Mouse (Mus musculus): ENCODE data around the gene Aldh2.
A peak's percentile ranks its signal among the peaks of the same experiment; 100 is the strongest.
"Not testable (repeated sequence)": the region's sequence is repeated elsewhere in the genome, so short reads cannot be mapped to it uniquely, and the experiment has no call there.

Aldh2 gene

GRCm38 (mm10) chr5:121593451-121594401 lies at the start of gene Aldh2:
Gene Aldh2, minus strand, starts transcription at chr5:121593824.
- DNase-seq (ENCODE audit: low spot score): peak; percentile 96

DNA sequence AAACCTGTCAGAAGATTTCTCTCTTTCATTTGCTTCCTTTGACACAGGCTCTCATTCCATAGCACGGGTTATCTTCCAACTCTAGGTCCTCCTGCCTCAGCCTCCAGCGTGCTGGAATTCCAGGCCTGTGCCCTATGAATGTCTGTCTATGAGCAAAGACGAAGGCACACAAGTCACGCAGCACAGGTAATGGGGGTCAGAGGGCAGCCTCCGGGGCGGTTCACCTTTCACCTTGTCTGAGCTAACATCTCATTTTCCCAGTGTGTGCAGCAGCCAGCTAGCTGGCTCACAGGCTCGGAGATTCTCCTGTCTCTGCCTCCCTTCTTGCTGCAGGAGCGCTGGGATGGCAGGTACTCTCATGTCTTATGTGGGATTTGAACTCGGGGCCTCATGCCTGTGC lies 46.0 kb upstream of the Aldh2 start:
- no peak for DNase-seq (ENCODE audit: low spot score)

DNA sequence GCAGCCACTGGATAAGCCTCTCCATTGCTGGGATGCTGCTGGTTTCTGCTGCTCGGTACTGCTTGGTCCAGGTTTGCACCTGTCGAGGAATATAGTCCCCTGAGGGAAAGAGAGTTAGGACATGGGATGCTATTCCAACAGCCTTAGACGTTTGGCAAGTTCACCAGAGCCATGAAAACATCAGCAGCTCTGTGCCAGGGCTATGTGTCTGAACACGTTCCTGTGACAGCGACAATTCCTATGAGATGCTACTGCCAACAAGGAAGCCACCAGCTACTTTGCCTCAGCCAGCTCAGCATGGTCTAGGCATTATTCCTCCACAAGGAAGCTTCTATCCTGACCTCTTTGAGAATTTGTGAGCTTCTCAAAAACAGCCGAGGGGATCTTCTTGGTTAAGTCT lies 43.7 kb upstream of the Aldh2 start:
- DNase-seq (ENCODE audit: low spot score): no peak

DNA sequence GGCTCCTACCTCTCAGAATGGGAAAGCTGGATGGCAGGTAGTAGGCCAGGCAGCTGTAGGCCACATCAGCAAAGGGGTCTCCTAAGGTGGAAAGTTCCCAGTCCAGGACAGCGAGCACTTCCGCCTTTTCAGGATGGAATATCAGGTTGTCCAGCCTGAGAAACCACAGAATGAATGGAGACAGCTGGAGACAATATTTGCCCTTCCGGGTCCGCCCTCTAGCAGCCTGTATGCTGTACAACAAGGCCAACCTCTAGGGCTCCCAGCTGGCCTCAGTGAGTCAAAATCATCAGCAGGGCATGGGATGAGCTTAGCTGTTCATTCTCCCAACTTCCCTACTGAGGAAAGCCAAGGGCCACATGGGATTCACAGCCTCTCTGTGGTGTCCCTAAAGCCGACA lies 41.0 kb upstream of the Aldh2 start:
- DNase-seq (ENCODE audit: low spot score): no peak

- no peak for DNase-seq (ENCODE audit: low spot score)
Observed at GRCm38 (mm10) chr5:121632804-121633203, 39.2 kb upstream of the Aldh2 start.

GRCm38 (mm10) chr5:121631106-121631647 lies 37.6 kb upstream of the Aldh2 start:
- DNase-seq (ENCODE audit: low spot score): not testable (repeated sequence)

GRCm38 (mm10) chr5:121627871-121628270 lies 34.2 kb upstream of the Aldh2 start:
- DNase-seq (ENCODE audit: low spot score): peak; percentile 85

DNA sequence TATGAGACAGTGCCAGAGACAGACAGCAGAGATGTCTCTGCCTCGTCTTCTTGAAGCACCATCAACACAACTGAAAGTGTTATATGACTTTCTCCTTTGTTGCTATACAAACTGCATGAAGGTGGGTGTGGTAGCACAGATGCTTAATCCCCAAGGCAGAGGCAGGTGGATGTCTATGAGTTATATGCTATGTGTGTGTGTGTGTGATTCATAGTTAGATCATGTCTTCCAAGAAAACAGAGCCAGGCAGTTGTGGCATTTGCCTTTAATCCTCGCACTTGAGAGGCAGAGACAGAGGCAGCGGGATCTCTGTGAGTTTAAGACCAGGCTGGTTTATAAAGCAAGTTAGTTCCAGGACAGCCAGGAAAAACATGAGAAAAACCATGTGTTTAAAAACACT lies 29.6 kb upstream of the Aldh2 start:
- no peak for DNase-seq (ENCODE audit: low spot score)

- no peak for DNase-seq (ENCODE audit: low spot score)
Observed at GRCm38 (mm10) chr5:121621102-121621501, 27.5 kb upstream of the Aldh2 start.

DNA sequence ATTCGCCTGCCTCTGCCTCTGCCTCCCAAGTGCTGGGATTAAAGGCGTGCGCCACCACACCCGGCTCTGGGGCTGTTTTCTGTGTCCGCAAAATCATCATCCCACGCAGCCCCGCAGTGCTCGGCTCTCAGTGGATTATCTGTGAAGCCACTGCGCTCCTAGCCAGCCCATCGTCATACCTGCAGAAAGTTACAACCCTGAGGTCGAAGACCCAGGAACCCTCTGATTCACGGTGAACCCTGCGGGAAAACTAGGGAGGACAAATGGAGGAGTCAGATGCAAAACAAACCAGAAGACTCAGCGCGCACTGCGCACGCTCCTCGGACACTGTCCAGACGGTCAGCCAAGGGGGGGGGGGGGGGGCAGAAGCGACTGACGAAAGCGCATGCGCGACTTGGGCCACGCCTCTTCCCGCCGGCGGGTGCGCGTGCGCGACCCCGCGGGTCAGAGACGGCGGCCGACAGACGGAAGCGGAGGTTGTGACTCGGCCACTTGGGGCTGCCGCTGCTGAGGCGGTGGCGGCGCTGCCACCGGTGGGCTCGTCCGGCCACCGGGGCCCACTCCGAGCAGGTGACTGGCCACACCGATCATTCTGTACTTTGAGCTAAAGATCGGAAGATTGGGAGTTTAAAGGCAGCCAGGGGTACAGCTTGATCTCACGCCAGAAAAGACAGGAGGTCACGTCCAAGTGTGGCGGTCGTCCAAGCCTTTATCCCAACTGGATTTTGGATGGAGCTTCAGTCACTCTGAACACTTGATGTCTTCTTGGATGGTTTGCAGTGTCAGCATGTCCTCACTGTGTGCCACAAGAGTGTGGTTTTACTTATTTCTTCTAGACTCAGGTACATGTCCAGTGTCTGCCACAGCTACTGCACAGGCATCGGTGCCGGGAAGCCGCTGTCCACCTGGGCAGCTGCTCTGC lies 25.2 kb upstream of the Aldh2 start, which contains the start of gene Acad12:
Gene Acad12, minus strand, starts transcription at position 347 of the 922 bp plus-strand sequence.
- DNase-seq (ENCODE audit: low spot score): peak; percentile 95

- DNase-seq (ENCODE audit: low spot score): not testable (repeated sequence)
Observed at GRCm38 (mm10) chr5:121614921-121615320, 21.3 kb upstream of the Aldh2 start.

DNA sequence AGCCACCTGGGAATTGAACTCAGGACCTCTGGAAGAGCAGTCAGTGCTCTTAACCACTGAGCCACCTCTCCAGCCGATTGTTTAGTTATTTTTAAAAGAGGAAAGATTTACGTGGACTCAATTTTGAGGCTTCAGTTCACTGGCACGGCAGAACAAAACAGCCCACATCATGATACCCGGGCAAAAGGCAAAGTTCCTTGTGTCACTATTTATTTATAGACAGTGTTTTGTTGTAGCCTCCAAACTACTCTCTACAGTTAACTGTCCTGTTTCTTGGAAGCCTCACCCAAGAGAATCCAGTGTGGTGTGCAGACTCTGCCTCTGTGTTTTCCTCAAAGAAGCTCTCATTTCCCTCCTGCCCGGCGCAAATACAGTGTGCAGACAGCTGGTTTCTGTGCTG lies 18.4 kb upstream of the Aldh2 start:
- no peak for DNase-seq (ENCODE audit: low spot score)

DNA sequence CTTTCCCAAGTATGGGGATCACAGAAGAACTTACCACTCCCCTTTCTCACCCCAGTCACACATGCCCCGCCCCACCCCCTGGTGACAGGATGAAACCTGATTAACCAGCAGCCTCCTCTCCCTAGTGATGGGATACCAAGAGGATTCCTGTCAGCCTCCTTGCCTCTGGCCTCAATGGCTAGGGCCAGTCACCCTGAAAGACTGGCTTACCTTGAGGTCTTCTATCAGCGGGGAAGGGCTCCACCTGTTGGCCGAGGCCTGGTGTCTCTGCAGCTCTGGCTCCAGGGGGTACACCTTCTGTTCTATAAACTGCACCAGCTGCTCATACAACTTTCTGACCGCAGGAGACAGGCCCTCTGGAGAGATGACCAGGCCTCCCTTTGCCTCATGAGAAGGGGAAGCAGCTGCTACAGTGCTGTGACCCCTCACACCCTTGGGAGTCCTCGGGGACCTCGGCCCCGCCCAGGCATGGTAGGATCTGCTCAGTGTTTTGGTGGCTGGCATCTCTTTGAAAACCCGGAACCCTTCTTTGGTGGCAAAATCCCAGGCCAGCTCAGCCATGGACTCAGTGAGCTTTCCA lies 16.0 kb upstream of the Aldh2 start:
- DNase-seq (ENCODE audit: low spot score): not testable (repeated sequence)

DNA sequence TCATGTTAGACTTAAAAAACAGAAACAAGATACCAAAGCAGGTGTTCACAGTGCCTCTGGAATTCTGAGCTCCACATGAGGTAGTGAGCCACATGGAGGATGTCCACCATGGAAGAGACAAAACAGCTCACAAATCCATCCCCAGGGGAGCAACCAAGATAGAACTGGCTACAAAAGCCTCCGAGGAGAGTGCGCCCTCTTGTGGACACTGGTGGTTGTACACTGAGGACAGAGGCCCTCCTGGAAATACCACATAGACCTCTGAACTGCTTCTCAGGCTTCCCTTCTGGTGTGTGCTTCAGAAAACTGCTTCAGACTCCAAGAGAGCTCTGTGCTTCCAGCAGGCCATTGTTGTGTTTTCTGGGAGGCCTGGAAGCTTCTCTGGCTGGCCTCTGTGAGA lies 12.5 kb upstream of the Aldh2 start:
- DNase-seq (ENCODE audit: low spot score): peak; percentile 88

DNA sequence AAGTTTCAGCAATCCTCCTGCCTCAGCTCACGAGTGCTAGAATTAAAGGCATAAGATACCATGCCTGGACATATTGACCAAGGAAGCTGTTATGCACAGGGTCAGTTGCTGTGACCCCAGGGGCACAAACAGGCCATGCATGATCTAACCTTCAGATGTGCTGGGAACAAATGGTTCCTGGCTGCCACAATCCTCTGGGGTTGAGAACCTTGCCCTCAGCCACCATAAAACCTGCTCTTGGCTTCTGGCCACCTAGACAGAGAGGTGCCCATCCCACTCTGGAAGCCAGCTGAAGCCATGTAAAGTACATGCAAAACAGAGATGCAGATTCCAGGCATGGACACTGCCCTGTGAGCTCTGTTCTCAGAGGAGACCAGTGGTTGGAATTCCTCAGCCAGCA lies 10.2 kb upstream of the Aldh2 start:
- DNase-seq (ENCODE audit: low spot score): not testable (repeated sequence)

- DNase-seq (ENCODE audit: low spot score): peak; percentile 93
Observed at GRCm38 (mm10) chr5:121601547-121602299, 8.1 kb upstream of the Aldh2 start.

GRCm38 (mm10) chr5:121598871-121599610 lies 5.4 kb upstream of the Aldh2 start:
- DNase-seq (ENCODE audit: low spot score): no peak

DNA sequence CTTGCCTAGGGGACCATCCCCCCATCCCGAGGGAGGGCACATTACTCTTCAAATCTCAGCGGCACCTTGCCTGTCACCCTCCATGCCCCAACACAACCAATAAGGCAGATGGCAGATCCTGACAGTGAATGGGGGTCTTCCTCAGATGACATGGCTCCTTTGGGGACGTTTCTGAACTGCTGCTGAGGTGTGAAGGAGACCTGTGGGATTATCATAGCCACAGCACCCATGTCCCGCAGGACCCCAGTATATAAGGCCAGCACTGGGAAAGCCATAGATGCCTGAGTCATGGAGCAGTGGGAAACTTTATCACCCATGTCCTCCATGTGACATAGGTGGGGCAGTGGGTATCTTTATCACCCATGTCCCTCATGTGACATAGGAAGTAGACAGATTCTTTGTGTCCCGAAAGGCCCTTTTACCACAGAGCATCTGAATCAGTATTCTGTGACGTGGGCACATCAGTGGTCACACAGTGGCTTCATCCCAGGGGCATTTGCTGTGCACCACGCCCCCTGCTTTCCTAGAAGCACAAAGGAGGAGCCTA lies 4.4 kb upstream of the Aldh2 start:
- DNase-seq (ENCODE audit: low spot score): no peak

DNA sequence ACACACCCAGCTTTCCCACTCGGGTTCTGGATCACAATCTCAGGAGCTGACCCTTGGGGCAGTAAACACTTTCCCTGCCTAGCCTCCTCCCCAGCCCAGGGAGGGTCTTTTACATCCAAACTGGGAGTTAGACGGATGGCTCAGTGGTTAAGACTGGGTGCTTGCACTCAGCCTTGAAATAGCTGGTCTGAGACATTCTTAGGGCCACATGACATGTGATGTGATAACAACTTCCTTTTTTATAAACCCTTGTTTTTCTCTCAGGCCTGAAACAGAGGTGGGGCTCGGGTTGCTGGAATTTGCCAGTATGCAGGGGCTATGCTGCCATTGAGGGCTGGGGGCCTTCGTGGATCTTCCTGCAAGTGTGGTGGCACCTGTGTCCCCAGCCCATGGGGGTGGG lies 3.7 kb upstream of the Aldh2 start:
- no peak for DNase-seq (ENCODE audit: low spot score)

- DNase-seq (ENCODE audit: low spot score): no peak
Observed at GRCm38 (mm10) chr5:121596226-121596625, 2.6 kb upstream of the Aldh2 start.

All from embryo, embryonic 10.5 days (tissue).